In genomic region chr7:44586518-44586917, GRCm38 (mm10) we compare ENCODE assay signal across 8 mouse cellular contexts. TPM values are rescaled to one million over a fixed set of nuclear protein-coding genes. Genes with fewer than 3 reads are reported as not detected.
A peak's percentile ranks its signal among the peaks of the same experiment; 100 is the strongest.
DNase-seq lines count a peak whose midpoint lies in the region; ATAC-seq and TF ChIP-seq lines count a peak whose summit lies in the region.

No protein-coding gene starts in this region.

- no peak for TF ChIP-seq POLR2A in heart, adult 2 months (IDR thresholded peaks at IDR 0.05; ENCODE audit: insufficient read depth, low read depth, low read length)
- TF ChIP-seq POLR2A in cerebellum, adult 2 months (IDR thresholded peaks at IDR 0.05; ENCODE audit: borderline replicate concordance, insufficient read depth, low read length) = peak; percentile 52; the same call in 1 of the 2 replicates

- peaks cover 31% of the 10 kb centered on the region for H3K4me1 ChIP-seq in heart, embryonic 13.5 days
- H3K4me1 ChIP-seq in heart, adult 2 months (ENCODE audit: control insufficient read depth, insufficient read depth, low read length) = no peaks in the 10 kb centered on the region
- H3K4me1 ChIP-seq in cerebellum, adult 2 months (ENCODE audit: control insufficient read depth, insufficient read depth, low read length) = peaks cover 4% of the 10 kb centered on the region; the same call in 1 of the 2 replicates
- peaks cover 35% of the 10 kb centered on the region for H3K4me1 ChIP-seq in hindbrain, embryonic 12.5 days
- H3K4me1 ChIP-seq in limb, embryonic 13.5 days = peaks cover 40% of the 10 kb centered on the region

- 12% methylated on average over 19 of the region's 19 CpGs for WGBS in heart, embryonic 13.5 days
- WGBS in heart, adult 2 months = 16% methylated on average over 19 of the region's 19 CpGs
- 7% methylated on average over 19 of the region's 19 CpGs for WGBS in cerebellum, adult 2 months
- 8% methylated on average over 19 of the region's 19 CpGs for WGBS in hindbrain, embryonic 12.5 days
- WGBS in limb, embryonic 13.5 days = 9% methylated on average over 19 of the region's 19 CpGs

- TF ChIP-seq CTCF in heart, adult 2 months (IDR thresholded peaks at IDR 0.05) = no peak
- no peak for TF ChIP-seq CTCF in cerebellum, adult 2 months (IDR thresholded peaks at IDR 0.05; ENCODE audit: borderline replicate concordance, insufficient read depth, low read depth, low read length)

- H3K9me3 ChIP-seq in heart, embryonic 13.5 days = no peaks in the 10 kb centered on the region
- no peaks in the 10 kb centered on the region for H3K9me3 ChIP-seq in hindbrain, embryonic 12.5 days (replicated peaks)
- no peaks in the 10 kb centered on the region for H3K9me3 ChIP-seq in limb, embryonic 13.5 days

- H3K36me3 ChIP-seq in heart, embryonic 13.5 days = no peaks in the 10 kb centered on the region
- H3K36me3 ChIP-seq in heart, adult 2 months (ENCODE audit: control insufficient read depth, insufficient read depth, low read length) = no peaks in the 10 kb centered on the region
- no peaks in the 10 kb centered on the region for H3K36me3 ChIP-seq in hindbrain, embryonic 12.5 days
- H3K36me3 ChIP-seq in limb, embryonic 13.5 days = no peaks in the 10 kb centered on the region

- no peak for ATAC-seq in heart, embryonic 13.5 days (ENCODE audit: extremely low read depth, insufficient number of reproducible peaks, low FRiP score, low TSS enrichment)
- no peak for ATAC-seq in hindbrain, embryonic 12.5 days (ENCODE audit: low FRiP score)
- ATAC-seq in limb, embryonic 13.5 days (ENCODE audit: low FRiP score, low read depth) = no peak

- H3K27me3 ChIP-seq in heart, embryonic 13.5 days (replicated peaks) = peaks cover 87% of the 10 kb centered on the region
- H3K27me3 ChIP-seq in heart, adult 2 months (ENCODE audit: control insufficient read depth, insufficient read depth, low read length) = peaks cover 11% of the 10 kb centered on the region
- H3K27me3 ChIP-seq in cerebellum, adult 2 months (ENCODE audit: control insufficient read depth, insufficient read depth, low read length) = no peaks in the 10 kb centered on the region
- H3K27me3 ChIP-seq in hindbrain, embryonic 12.5 days = peaks cover 35% of the 10 kb centered on the region
- peaks cover 89% of the 10 kb centered on the region for H3K27me3 ChIP-seq in limb, embryonic 13.5 days

- no peak for TF ChIP-seq EP300 in heart, adult 2 months (IDR thresholded peaks at IDR 0.05; ENCODE audit: insufficient read depth, low read depth, low read length)

- peak overlapping the region; percentile 38 for H3K4me3 ChIP-seq in heart, embryonic 13.5 days
- H3K4me3 ChIP-seq in heart, adult 2 months = no peak overlapping the region
- peak overlapping the region; percentile 78 for H3K4me3 ChIP-seq in cerebellum, adult 2 months (replicated peaks; ENCODE audit: insufficient read depth, low read depth, low read length)
- H3K4me3 ChIP-seq in hindbrain, embryonic 12.5 days = peak overlapping the region; percentile 35
- H3K4me3 ChIP-seq in limb, embryonic 13.5 days = peak overlapping the region; percentile 28

- no peaks in the 10 kb centered on the region for H3K79me2 ChIP-seq in heart, adult 2 months (replicated peaks; ENCODE audit: control insufficient read depth, insufficient read depth, low read length)

- H3K4me2 ChIP-seq in heart, embryonic 13.5 days = peak overlapping the region; percentile 62
- peak overlapping the region; percentile 98 for H3K4me2 ChIP-seq in hindbrain, embryonic 12.5 days (replicated peaks)
- H3K4me2 ChIP-seq in limb, embryonic 13.5 days (replicated peaks) = peak overlapping the region; percentile 97

- DNase-seq in heart, adult 2 months = no peak
- DNase-seq in cerebellum, adult 2 months = peak; percentile 85 to 87
- DNase-seq in right cerebral cortex, postnatal 25 days = peak; percentile 76
- DNase-seq in embryo, embryonic 10.5 days (ENCODE audit: low spot score) = no peak
- DNase-seq in kidney, postnatal 36 days = no peak

- 0 out of 2 replicates have a peak overlapping the region, but pooled peaks have one; percentile 2 for H3K9ac ChIP-seq in heart, embryonic 13.5 days
- H3K9ac ChIP-seq in heart, adult 2 months (ENCODE audit: low read depth, low read length) = no peak overlapping the region
- peak overlapping the region; percentile 49; the same call in 1 of the 2 replicates for H3K9ac ChIP-seq in hindbrain, embryonic 12.5 days
- H3K9ac ChIP-seq in limb, embryonic 13.5 days = no peak overlapping the region

- H3K27ac ChIP-seq in heart, embryonic 13.5 days (replicated peaks) = no peak overlapping the region
- H3K27ac ChIP-seq in heart, adult 2 months = no peak overlapping the region
- peak overlapping the region; percentile 93 for H3K27ac ChIP-seq in cerebellum, adult 2 months (ENCODE audit: insufficient read depth, low read length)
- no peak overlapping the region for H3K27ac ChIP-seq in hindbrain, embryonic 12.5 days
- no peak overlapping the region for H3K27ac ChIP-seq in limb, embryonic 13.5 days

- intact Hi-C loops in heart, adult 2 months (cut with DNase I) = no loop called here

RNA-seq across cellular contexts. Expression of gene Kcnc3, which starts 3.9 kb away (rescaled TPM):
- polyA plus RNA-seq in heart, embryonic 13.5 days (2015; fragmentation: Nextera tagmentation; extraction: Ambion mirVana) = 0.05 and 0.17 TPM in 2 replicates
- total RNA-seq in heart, adult 2 months (2021) = 1 to 10 TPM; 2.2 to 2.9 TPM
- polyA plus RNA-seq in heart, adult 2 months (2012; rRNA removed) = 1.3 and 3.0 TPM in 2 replicates
- 368 and 423 TPM in 2 replicates for polyA plus RNA-seq in cerebellum, adult 2 months (2012; rRNA removed)
- 3.4 and 3.8 TPM in 2 replicates for polyA plus RNA-seq in hindbrain, embryonic 12.5 days (2016; fragmentation: Nextera tagmentation; extraction: Ambion mirVana)
- polyA plus RNA-seq in limb, embryonic 13.5 days (2015; fragmentation: Nextera tagmentation; extraction: Ambion mirVana) = 0.43 and 0.51 TPM in 2 replicates

RNA-seq across cellular contexts. Expression of gene Napsa, which starts 14.3 kb away (rescaled TPM):
- polyA plus RNA-seq in heart, embryonic 13.5 days (2015; fragmentation: Nextera tagmentation; extraction: Ambion mirVana) = 0.39 and 0.43 TPM in 2 replicates
- 1 to 10 TPM in 1 of 2 experiments, under 1 TPM in 1; 0.76 to 1.3 TPM for total RNA-seq in heart, adult 2 months (2021)
- polyA plus RNA-seq in heart, adult 2 months (2012; rRNA removed) = 1.8 and 4.7 TPM in 2 replicates
- 0.26 and 0.43 TPM in 2 replicates for polyA plus RNA-seq in cerebellum, adult 2 months (2012; rRNA removed)
- polyA plus RNA-seq in hindbrain, embryonic 12.5 days (2016; fragmentation: Nextera tagmentation; extraction: Ambion mirVana) = 0.87 and 1.2 TPM in 2 replicates
- 1.0 and 1.3 TPM in 2 replicates for polyA plus RNA-seq in limb, embryonic 13.5 days (2015; fragmentation: Nextera tagmentation; extraction: Ambion mirVana)

RNA-seq across cellular contexts. Expression of gene Nr1h2, which starts 32.8 kb away (rescaled TPM):
- polyA plus RNA-seq in heart, embryonic 13.5 days (2015; fragmentation: Nextera tagmentation; extraction: Ambion mirVana) = 53.5 and 58.3 TPM in 2 replicates
- 10 to 100 TPM; 49.7 to 53.7 TPM for total RNA-seq in heart, adult 2 months (2021)
- polyA plus RNA-seq in heart, adult 2 months (2012; rRNA removed) = 65.7 and 84.8 TPM in 2 replicates
- 106 and 109 TPM in 2 replicates for polyA plus RNA-seq in cerebellum, adult 2 months (2012; rRNA removed)
- 71.5 and 75.8 TPM in 2 replicates for polyA plus RNA-seq in hindbrain, embryonic 12.5 days (2016; fragmentation: Nextera tagmentation; extraction: Ambion mirVana)
- 70.5 and 72.4 TPM in 2 replicates for polyA plus RNA-seq in limb, embryonic 13.5 days (2015; fragmentation: Nextera tagmentation; extraction: Ambion mirVana)

RNA-seq across cellular contexts. Expression of gene Pold1, which starts 37.9 kb away (rescaled TPM):
- 56.1 and 58.7 TPM in 2 replicates for polyA plus RNA-seq in heart, embryonic 13.5 days (2015; fragmentation: Nextera tagmentation; extraction: Ambion mirVana)
- total RNA-seq in heart, adult 2 months (2021) = 10 to 100 TPM; 10.8 to 11.7 TPM
- polyA plus RNA-seq in heart, adult 2 months (2012; rRNA removed) = 12.9 and 15.5 TPM in 2 replicates
- polyA plus RNA-seq in cerebellum, adult 2 months (2012; rRNA removed) = 21.6 and 25.1 TPM in 2 replicates
- polyA plus RNA-seq in hindbrain, embryonic 12.5 days (2016; fragmentation: Nextera tagmentation; extraction: Ambion mirVana) = 72.1 and 73.5 TPM in 2 replicates
- polyA plus RNA-seq in limb, embryonic 13.5 days (2015; fragmentation: Nextera tagmentation; extraction: Ambion mirVana) = 101 and 105 TPM in 2 replicates

RNA-seq across cellular contexts. Expression of gene Spib, which starts 54.6 kb away (rescaled TPM):
- polyA plus RNA-seq in heart, embryonic 13.5 days (2015; fragmentation: Nextera tagmentation; extraction: Ambion mirVana) = 0.05 and 0.13 TPM in 2 replicates
- under 1 TPM; 0.31 to 0.75 TPM for total RNA-seq in heart, adult 2 months (2021)
- 0.88 and 3.1 TPM in 2 replicates for polyA plus RNA-seq in heart, adult 2 months (2012; rRNA removed)
- polyA plus RNA-seq in cerebellum, adult 2 months (2012; rRNA removed) = 0.16 and 0.19 TPM in 2 replicates
- 0.08 and 0.10 TPM in 2 replicates for polyA plus RNA-seq in hindbrain, embryonic 12.5 days (2016; fragmentation: Nextera tagmentation; extraction: Ambion mirVana)
- polyA plus RNA-seq in limb, embryonic 13.5 days (2015; fragmentation: Nextera tagmentation; extraction: Ambion mirVana) = 0.19 and 0.25 TPM in 2 replicates

Comparison
In these comparisons a context has a peak if more than half of its experiments do, and no peak if none do; other contexts are left out.
1. H3K9ac ChIP-seq: peak in heart, embryonic 13.5 days (single experiment) and hindbrain, embryonic 12.5 days (single experiment); none in heart, adult 2 months (single experiment) and limb, embryonic 13.5 days (single experiment).
2. DNase-seq: peak in cerebellum, adult 2 months (2 of 2) and right cerebral cortex, postnatal 25 days (single experiment); none in heart, adult 2 months (0 of 2), embryo, embryonic 10.5 days (single experiment) and kidney, postnatal 36 days (0 of 2).
3. RNA of gene Kcnc3, which starts 3.9 kb away (polyA plus RNA-seq): 368 to 423 TPM in cerebellum, adult 2 months; 3.4 to 3.8 TPM in hindbrain, embryonic 12.5 days, 1.3 to 3.0 TPM in heart, adult 2 months, 0.43 to 0.51 TPM in limb, embryonic 13.5 days and 0.05 to 0.17 TPM in heart, embryonic 13.5 days; every median in the first group is over 10 times any median in the second.
4. Peak in every context shown above with its lines, with median percentiles within 50 percentile points of each other: H3K4me2 ChIP-seq.